Mouse (Mus musculus) cerebellum, adult 18-20 months (tissue): ENCODE data around the gene Kcnj9.

Experiments used
- DNase-seq, 2 experiments: peaks; one replicate each; pipeline ENCODE4 v3.0.0; 2021

Kcnj9 gene

DNA sequence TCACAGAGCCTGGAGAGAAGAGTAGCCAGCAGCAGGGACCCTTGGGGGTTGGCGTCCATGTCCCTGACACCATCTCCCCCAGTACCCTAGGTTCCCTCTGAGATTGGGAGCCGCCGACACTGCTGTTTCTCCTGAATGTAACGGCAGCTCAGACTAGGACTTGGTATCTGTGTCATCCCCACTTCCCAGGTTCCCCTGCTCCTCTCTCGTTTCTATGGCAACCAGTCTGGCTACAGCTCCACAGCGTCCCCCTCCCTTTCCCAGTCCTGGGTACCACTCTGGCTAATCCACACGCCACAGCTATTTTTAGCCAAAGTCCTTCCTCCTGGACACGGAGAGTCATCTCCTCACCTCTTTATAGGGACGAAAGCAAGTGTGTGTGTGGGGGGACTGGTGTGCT lies at the start of gene Kcnj9:
TSS of gene Kcnj9 (minus strand) at position 188 of the 400 bp plus-strand sequence.
- peak; percentile 84 to 98 for DNase-seq

DNA sequence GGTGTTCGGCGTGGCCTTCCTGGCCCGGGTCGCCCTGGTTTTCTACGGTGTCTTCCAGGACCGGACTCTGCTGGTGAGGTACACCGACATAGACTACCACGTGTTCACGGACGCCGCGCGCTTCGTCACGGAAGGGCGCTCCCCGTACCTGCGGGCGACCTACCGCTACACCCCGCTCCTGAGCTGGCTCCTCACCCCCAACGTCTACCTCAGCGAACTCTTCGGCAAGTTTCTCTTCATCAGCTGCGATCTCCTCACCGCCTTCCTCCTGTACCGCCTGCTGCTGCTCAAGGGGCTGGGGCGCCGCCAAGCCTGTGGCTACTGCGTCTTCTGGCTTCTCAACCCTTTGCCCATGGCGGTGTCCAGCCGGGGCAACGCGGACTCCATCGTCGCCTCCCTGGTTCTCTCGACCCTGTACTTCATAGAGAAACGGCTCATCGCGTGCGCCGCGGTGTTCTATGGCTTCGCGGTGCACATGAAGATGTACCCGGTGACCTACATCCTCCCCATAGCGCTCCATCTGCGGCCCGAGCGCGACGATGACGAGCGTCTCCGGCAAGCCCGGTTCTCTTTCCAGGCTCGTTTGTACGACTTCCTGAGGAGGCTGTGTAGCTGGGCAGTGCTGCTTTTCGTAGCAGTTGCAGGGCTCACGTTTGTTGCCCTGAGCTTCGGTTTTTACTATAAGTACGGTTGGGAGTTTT lies 47.8 kb upstream of the Kcnj9 start:
- DNase-seq, result peak; percentile 31 to 51

DNA sequence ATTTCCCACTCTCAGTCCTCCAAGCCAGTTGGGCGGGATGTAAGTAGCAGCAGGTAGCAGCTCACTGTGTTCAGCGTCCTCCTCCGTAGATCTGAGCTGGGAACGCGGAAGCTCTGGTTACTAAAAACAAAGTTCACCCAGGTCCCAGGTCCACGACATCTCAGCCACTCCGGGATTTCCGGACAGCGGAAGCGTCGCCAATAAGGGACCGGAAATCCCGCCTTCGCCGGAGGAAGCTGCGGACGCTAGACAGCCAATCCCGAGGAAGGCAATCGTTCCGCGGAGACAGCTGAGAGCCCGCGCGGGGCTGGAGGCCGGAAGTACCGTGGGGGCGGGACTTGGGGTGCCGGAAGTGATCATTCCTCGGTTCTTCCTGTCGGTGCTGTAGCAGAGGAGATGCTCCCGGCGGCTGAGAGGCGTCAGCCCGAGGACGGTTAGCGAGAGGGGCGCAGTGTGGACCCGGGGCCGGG lies 47.1 kb upstream of the Kcnj9 start, which contains the start of gene Pigm:
TSS of gene Pigm (plus strand) at position 349 of the 470 bp plus-strand sequence.
- DNase-seq, result peak; percentile 98 to 99

DNA sequence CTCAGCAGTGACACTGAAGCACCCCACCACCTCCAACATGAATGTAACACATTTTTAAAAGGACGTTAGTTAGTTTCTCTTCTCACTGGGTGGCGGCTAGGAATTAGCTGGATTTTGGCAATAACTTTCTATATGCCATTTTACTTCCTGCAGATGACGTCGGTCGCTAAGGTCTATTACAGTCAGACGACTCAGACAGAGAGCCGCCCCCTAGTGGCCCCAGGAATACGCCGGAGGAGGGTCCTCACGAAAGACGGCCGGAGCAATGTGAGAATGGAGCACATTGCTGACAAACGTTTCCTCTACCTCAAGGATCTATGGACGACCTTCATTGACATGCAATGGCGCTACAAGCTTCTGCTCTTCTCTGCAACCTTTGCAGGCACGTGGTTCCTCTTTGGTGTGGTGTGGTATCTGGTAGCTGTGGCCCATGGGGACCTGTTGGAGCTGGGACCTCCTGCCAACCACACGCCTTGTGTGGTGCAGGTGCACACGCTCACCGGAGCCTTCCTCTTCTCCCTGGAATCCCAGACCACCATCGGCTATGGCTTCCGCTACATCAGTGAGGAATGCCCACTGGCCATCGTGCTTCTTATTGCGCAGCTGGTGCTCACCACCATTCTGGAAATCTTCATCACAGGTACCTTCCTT lies 39.8 kb upstream of the Kcnj9 start:
- DNase-seq, result peak in 1 of 2 experiments; percentile 39

DNA sequence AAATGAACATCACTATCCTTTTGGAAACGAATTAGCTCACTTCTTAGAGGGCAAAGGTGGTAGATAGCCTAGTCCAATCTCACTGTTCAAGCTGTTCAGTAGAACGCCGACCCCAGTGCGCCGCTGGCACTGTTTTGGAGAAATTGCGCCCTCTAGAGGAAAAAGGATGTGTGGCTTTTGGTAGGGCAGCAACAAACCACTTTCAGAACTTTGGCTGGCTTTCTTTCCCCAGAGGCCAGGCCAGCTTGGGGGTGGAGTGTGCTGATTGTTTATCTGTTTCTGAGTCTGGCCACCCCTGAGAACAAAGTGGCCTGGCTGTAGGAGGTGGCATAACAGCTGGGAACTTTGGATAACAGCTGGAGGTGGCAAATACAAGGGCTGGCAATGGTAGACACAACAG lies 35.6 kb upstream of the Kcnj9 start:
- DNase-seq, result peak; percentile 42 to 53

DNA sequence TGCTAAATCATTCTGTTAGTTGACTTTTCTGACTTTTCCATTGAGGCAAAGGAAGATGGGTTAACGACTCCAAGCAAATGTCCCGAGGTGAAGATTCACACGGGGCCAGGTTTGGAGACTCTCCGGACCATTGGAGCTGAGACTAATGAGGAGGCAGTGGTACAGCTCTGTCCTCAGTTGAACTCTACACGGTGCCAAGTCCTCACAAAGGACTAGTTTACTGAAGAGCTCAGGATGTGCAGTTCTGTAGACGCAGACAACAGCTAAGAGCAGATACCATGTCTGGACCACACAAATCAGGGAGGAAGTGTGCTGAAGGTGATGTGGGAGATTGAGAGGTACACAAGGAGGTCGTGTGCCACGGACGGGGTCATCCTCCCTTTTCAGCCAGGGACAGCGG lies 29.2 kb upstream of the Kcnj9 start:
- no peak for DNase-seq

DNA sequence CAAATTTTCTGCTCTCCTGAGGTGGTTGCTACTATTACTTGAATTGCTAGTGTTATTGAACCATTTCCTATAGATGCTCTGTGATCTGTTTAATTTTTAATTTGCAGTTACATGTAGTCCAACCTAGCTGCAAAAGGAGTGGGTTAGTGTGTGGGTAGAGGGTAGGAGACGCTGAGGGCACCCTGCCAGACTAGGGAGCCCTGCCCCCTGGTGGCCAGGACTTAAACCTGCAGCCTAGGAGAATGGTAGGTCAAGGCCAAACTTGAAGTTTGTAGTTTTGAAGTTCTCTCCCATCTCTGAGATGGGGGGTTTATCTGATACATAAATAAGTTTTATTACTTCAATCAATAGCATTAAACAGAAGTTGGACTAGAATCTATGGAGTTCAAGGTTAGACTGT lies 28.4 kb upstream of the Kcnj9 start:
- DNase-seq, result peak; percentile 59 to 87

DNA sequence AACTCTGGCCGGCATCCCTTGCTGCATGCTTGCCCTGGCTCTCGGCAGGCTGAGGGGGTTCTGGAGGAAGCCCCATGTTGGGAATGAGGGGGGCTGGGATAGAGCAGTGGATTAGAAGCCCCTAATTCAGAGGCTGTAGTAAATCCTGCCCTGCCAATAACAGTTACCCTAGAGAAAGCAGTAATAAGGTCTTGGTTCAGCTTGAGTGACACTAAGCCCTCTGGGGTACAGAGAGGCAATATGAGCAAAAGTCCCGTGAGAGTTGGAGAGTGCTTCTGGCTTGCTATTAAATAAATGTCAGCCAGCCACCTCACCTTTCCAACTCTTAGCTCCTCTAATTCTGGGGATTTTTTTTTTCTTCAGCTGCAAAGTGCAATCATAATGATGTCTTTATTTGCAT lies 26.2 kb upstream of the Kcnj9 start:
- DNase-seq, result no peak

DNA sequence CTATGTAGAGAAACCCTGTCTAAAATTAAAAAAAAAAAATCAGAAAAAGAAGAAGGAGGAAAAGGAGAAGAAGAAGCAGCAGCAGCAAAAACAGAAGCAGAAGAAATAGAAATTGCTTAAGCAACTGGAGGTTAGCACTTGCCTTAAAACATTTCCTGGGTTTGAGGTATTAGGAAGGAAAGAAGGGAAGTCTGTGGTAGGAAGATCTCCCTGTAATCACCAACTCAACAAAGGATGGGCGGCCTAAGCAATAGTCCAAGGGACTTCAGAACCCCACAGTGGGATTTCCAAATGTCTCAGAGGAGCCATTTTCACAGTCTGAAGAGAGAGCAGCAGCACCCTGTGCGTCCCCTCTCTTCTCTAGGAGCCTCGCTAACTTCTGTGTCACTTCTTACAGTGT lies 23.3 kb upstream of the Kcnj9 start:
- DNase-seq, result no peak

DNA sequence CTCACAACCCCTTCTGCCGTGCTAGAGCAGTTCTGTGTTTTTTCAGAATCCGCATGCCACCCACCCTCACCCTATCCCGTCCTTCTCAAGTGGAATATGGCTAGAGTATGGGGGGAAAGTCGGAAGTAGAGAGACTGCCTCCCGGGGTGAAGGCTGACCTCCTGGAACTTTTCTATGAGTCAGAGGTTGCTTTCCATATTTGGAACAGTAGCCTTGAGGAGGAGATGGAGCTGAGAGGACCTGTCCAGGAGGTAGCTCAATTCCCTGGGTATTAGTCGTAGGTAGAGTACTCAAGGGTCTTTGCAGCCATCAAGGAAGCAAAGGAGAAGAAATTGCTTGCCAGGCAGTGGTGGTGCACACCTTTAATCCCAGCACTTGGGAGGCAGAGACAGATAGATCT lies 22.9 kb upstream of the Kcnj9 start:
- no peak for DNase-seq

DNA sequence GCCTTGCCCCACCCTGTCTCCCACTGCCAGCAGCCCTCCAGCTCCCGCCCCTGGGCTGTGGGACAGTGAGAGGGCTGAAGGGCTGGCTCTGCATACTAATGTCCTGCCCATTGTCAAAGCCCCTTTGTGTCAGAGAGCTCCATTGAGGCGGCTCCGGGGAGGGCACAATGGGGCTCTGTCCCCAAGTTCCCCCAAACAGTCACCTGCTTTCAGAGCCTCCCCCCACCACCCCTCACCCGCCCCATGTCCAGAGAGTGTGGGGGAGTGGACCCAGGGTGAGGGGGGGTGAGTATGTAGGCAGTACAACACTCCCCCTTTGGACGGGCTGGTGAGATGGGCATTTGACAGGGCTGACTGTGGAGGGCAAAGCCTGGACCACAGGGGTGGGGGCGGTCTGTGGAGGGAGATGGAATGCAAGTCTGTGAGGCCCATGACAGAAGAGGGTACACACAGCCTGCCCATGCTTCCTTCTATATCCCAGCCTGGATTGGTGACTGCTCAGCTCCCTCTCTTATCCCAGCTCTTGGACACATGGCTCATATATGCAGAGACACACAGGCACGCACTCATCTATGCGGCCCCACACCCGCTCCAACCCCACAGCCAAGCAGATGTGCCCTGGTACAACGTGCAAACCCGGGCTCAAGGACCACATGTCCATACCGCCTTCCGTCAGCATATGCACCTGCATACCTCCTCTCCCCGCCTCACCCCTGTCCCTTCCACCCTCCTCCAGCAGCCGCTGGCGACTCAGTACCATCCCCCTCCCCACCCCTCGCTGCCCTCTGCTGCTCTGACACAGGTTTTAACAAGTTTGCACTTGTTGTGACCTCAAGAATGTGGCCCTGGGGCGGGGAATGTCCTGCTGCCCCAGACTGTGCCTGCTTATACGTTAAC lies 21.0 kb upstream of the Kcnj9 start:
- peak; percentile 27 to 53 for DNase-seq

DNA sequence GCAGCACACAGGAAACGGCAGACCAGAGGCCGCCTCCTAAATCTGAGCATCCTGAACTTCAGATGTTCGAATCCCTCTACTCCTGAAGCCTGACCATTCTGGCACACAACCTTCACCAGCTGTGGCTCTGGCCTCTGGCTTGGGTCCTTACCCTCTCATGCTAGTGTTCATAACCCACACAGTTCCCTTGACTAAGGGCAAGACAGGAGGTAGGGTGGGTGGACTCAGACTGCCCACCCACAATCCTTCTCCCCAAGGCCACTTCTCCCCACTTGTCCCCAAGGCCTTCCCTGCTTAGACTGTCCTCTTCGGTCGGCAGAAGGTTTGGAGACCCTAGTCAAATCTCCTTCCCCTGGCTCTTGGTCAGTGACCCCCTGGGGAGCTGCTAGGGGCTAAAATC lies 20.4 kb upstream of the Kcnj9 start:
- no peak for DNase-seq

DNA sequence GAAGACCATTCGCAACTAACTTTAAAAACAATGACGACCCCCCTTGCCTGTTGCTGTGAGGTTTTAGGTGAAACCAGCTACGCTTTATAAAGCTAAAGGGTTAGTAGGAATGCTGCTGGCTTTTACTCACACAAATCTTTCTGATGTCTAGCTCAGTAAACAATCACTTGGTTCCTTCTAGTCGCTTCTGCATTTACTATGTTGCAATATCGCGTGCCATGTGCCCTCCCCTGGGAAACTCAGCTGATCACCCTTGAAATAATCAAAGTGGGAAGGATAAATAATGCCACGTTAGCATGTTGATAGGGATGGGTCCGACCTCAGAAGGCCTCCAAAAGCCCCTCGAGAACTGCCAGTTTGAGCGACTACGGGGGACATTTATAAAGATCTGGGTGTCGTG lies 18.3 kb upstream of the Kcnj9 start:
- DNase-seq, result no peak

DNA sequence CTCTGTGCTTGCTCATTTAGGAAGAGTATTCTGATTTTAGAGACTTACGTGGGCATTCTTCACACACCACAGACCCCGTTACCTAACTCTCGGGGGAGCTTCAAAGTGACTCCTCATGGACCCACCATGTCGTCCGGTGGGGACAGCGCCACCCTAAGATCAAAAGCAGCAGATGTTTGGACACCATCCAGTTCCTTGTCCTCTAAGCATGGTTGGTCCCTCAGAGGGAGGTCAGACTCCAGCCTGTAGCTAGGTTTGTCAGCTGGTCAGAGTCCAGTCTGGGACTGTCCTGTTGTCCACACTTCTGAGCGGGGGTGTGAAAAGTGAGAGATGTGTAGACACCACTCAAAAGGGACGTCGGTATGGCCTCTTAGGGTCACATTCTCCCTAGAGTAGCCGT lies 17.6 kb upstream of the Kcnj9 start:
- DNase-seq, result no peak

DNA sequence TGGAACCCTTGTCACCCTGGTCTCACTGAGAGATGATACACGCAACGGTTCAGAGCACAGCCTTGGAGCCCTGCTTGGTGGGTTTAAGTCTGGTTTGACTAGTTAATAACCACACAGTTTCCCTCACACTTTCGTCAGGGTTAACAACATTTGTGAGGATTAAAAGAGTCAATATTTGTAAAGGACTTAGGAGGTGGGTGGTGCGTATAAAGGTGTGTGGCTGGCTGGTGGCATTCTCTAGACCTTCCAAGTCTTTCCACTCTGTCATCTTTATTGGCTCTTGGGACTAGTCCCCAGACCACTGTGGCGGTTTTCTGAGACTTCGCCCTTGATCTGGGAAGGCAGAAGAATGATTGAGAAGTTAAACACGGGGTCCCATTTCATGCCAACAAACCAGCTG lies 15.7 kb upstream of the Kcnj9 start:
- DNase-seq, result no peak

DNA sequence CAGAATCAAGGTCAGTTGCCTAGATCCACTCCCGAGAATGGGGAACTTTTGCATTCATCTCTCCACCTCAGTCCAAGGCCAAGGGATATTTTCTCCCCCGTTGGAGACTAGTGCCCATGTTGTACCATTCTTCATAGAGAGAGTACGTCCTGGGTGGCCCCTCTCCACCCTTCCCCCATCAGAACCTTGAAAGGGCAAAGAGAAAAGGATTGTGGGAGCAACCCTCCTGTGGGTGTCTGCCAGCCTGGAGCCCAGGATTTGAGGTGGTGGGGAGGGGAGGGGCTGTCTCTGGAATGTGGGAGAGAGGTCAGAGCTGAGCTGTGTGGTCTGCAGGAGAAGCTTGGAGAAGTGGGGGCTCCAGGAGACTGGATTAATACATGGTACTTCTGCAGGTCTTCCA lies 14.8 kb upstream of the Kcnj9 start:
- peak in 1 of 2 experiments; percentile 20 for DNase-seq

DNA sequence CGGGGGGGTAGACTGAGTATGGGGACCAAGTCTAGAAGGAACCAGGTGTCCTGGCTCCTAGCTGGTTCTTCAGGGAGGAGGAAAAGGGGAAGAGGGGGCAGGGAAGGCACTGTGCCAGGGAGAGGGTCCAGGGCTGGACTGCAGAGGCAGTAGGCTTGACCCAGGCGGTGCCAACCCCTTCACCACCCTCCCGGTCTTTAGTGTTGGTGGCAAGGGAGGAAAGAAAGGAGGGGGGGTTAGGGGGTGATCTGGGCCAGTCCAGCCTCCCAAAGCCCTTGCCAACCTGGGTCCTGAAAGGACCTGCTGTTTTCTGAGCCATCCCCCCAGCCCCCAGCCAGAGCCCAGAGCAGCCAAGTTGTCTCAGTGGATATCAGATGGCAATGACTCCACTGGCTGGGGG lies 13.6 kb upstream of the Kcnj9 start:
- peak; percentile 38 to 41 for DNase-seq

DNA sequence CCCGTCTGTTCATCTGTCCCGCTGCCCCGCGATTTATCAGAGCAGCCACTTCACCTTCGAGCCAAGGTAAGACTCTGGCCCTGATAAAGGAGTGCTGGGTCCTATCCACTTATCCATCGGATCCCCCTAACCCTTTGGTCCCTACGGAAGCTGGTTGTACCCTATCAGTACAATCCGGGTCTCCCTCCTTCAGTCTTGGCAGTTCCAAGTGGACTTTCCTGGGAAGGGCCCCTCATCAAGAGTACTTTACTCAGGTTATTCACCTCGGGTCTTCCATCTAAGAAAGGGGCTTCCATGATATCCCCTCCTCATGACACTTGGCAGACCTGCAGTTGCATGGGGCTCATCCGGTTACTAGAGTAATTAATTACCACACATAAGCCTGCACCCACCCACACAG lies 12.3 kb upstream of the Kcnj9 start:
- peak in 1 of 2 experiments; percentile 16 for DNase-seq

DNA sequence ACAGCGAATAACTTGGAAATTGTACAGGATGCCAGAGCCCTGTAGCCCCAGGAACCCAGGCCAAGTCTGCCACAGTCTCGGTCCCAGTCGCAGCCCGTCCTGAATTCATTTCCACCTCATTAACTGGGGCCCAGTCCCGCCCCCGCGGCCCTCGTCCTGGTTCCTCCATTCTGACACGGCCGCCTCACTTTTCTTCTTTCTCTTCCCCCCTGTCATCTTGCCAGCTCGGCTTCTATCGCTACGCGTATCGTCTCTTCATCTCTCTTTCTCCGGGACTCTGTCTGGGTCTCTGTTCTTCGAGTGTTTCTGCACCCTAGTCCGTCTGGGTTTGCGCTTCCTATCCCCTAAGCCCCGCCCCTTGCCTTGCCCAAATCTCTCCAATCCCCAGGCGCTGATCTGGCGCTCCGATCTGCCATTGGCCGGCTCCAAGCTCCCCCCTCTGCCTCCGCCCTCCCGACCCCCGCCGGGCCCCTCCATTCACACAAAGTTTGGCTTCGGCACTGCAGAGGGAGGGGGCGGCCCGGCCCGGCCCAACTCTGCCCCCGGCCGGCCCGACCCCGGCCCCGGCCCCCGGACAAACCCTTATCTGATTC lies 11.7 kb upstream of the Kcnj9 start, which contains the start of gene Kcnj10:
TSS of gene Kcnj10 (plus strand) at position 482 of the 593 bp plus-strand sequence.
- peak; percentile 84 to 89 for DNase-seq

DNA sequence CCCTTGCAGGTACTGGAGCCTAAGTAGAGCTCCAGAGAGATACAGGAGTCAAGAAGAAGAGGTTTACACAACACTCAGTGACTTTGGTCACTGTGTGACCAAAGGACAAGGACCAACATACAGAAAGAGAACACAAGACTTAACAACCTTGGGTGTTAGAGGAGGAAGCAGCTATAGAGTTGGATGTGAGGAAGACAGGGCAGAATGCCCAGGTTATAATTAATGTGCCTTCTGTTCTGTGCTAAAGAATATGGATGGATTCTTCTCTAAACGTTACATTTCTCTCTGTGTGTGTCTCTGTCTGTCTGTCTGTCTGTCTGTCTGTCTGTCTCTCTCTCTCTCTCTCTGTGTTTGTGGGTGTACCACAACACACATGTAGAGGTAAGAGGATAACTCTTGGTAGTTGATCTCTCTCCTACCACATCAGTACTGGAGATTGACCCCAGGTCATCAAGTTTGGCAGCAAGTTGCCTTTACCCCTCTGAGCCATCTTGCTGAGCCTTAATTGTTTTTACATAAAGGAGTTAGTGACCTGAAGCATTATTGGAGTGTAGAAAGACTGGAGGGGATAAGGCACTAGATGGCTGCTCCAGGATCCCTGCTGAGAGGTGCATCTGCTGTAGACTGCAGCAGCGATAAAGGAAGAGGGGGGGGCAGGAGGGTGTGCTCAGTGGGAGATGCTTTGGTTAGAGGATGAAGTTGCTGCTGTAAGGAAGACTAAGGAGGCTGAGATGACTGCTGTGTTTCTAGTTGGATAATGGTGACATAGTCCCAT lies 8.5 kb upstream of the Kcnj9 start:
- DNase-seq, result peak; percentile 76 to 79

DNA sequence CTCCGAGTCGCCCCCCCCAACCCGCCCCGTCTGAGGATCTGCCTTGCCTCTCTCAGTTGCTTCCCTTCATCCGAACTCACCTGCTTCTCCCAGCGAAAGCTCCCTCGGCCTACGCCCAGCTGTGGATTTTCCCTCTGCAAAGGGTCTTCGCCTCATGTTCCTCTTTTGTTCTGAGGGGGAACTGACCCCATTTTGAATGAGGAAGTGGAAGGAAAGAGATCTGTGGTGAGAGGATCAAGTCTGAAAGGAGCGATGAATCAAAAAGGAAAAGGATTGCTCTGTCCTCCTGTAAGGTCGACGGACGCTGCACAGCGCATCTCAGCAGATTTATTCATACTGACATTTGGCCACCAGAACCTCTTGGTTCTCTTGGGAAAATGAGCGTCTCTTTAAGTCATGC lies 6.7 kb upstream of the Kcnj9 start:
- DNase-seq, result no peak

DNA sequence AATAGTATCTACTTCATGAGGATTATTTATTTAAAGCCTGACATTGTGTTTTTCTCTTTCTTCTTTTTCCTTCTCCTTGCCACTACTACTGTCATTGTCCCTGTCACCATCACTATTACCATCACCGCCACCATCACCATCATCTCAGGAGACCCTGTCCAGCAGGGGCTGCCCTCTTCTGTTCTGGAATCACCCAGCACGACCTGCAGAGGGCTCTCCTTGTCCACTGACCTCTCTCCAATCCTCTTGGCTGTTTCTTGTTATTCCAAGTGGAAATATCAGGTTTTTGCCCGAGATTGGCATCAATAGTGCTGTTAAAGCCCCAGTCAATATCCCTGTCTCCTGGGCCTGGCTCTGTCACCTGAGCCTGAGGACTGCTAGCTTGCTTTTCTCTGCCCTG lies 4.4 kb upstream of the Kcnj9 start:
- DNase-seq, result peak; percentile 24 to 37
